ENCODE assay signal across 8 mouse cellular contexts in the genomic region with DNA sequence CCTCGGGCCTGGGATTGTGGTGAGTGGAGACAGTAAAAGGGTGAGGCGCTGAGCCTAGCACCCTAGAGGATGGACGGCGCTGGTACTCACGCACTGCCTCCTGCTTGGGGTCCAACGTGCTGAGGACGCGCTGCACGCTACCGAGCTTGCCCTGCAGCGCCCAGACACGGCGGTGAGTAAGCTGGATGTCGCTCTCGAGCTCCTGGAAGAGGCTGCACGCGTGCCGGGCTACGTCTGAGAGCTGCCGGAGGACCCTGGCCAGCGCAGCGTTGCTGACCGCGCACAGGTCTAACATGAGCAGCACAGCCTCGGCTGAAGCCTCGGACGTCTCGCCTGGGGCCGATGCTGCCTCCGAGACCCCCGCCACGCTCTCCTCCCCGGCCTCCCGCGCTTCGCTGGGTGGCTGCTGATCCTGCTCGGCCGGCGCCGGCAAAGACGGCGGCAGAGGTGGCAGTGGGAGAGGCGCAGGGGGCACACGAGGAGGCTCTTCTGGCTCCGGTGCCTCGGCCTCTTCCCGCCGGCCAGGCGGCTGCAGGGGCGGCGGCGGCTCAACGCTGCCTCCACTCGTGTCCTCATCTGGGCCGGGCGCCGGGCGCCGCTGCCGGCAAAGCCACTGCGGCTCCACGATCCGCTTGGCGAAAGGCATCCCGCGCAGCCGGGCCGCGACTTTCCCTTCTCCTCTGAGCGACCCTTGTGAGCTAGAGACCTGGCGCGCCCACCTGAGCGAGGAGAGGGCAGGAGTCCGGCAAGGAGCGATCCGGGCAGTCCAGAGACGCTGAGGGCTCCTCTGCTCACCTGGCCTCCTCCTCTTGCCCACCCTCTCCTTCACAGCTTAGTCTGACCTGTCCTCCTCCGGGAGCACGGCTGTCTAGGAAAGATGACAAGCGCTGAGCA. TPM values are rescaled to one million over a fixed set of nuclear protein-coding genes. Genes with fewer than 3 reads are reported as not detected.
DNase-seq lines count a peak whose midpoint lies in the region; ATAC-seq and TF ChIP-seq lines count a peak whose summit lies in the region.

No protein-coding gene starts in this region.

- no peak overlapping the region for H3K27ac ChIP-seq in heart, embryonic 13.5 days (replicated peaks)
- H3K27ac ChIP-seq in lung, postnatal 0 days (ENCODE audit: low read length), result no peak overlapping the region

- peak overlapping the region; percentile 82 for H3K4me2 ChIP-seq in heart, embryonic 13.5 days
- peak overlapping the region; percentile 68 for H3K4me2 ChIP-seq in lung, postnatal 0 days (replicated peaks; ENCODE audit: low read depth, low read length)

- H3K4me1 ChIP-seq in megakaryocyte, embryonic 14.5 days, result peaks cover 12% of the 10 kb centered on the region; the same call in 1 of the 2 replicates
- H3K4me1 ChIP-seq in heart, embryonic 13.5 days, result peaks cover 10% of the 10 kb centered on the region; the same call in 1 of the 2 replicates
- H3K4me1 ChIP-seq in lung, postnatal 0 days (ENCODE audit: insufficient read depth, low read depth, low read length), result no peaks in the 10 kb centered on the region

- DNase-seq in embryo, embryonic 10.5 days (ENCODE audit: low spot score), result peak; percentile 50
- DNase-seq in kidney, postnatal 14 days, result peak; percentile 41
- DNase-seq in lung, postnatal 0 days (ENCODE audit: low spot score), result peak; percentile 11
- peak; percentile 58 for DNase-seq in retina, postnatal 1 day
- DNase-seq in thymus, postnatal 36 days, result no peak

- peaks cover 51% of the 10 kb centered on the region for H3K27me3 ChIP-seq in megakaryocyte, embryonic 14.5 days (replicated peaks)
- H3K27me3 ChIP-seq in heart, embryonic 13.5 days (replicated peaks), result peaks cover 34% of the 10 kb centered on the region
- no peaks in the 10 kb centered on the region for H3K27me3 ChIP-seq in lung, postnatal 0 days (replicated peaks; ENCODE audit: insufficient read depth, low read length)

- no peaks in the 10 kb centered on the region for H3K36me3 ChIP-seq in megakaryocyte, embryonic 14.5 days (replicated peaks; ENCODE audit: low read length)
- H3K36me3 ChIP-seq in heart, embryonic 13.5 days, result no peaks in the 10 kb centered on the region
- H3K36me3 ChIP-seq in lung, postnatal 0 days (ENCODE audit: insufficient read depth, low read length), result no peaks in the 10 kb centered on the region

- TF ChIP-seq EP300 in lung, postnatal 0 days (IDR thresholded peaks at IDR 0.05), result no peak

- 8% methylated on average over 76 of the region's 80 CpGs for WGBS in heart, embryonic 13.5 days
- WGBS in lung, postnatal 0 days, result 15% methylated on average over 27 of the region's 80 CpGs

- H3K4me3 ChIP-seq in megakaryocyte, embryonic 14.5 days (replicated peaks), result peak overlapping the region; percentile 87
- H3K4me3 ChIP-seq in heart, embryonic 13.5 days, result peak overlapping the region; percentile 64
- H3K4me3 ChIP-seq in lung, postnatal 0 days (ENCODE audit: low read depth, low read length), result peak overlapping the region; percentile 49

- peaks cover 20% of the 10 kb centered on the region for H3K9me3 ChIP-seq in megakaryocyte, embryonic 14.5 days
- no peaks in the 10 kb centered on the region for H3K9me3 ChIP-seq in heart, embryonic 13.5 days
- H3K9me3 ChIP-seq in lung, postnatal 0 days (ENCODE audit: low read length), result no peaks in the 10 kb centered on the region

- no peak for TF ChIP-seq CTCF in lung, postnatal 0 days (IDR thresholded peaks at IDR 0.05)

- ATAC-seq in megakaryocyte, adult 5-6 weeks (ENCODE audit: poor library complexity, severe bottlenecking), result no peak
- ATAC-seq in heart, embryonic 13.5 days (ENCODE audit: extremely low read depth, insufficient number of reproducible peaks, low FRiP score, low TSS enrichment), result no peak
- ATAC-seq in lung, postnatal 0 days, result peak; percentile 33

- H3K9ac ChIP-seq in heart, embryonic 13.5 days, result peak overlapping the region; percentile 81
- H3K9ac ChIP-seq in lung, postnatal 0 days (replicated peaks; ENCODE audit: low read depth), result no peak overlapping the region

RNA-seq across cellular contexts. Expression of a gene that starts 0.5 kb away (rescaled TPM):
- not detected in 2 replicates for polyA plus RNA-seq in megakaryocyte, embryonic 14.5 days (2012; ENCODE audit: insufficient read depth, low replicate concordance)
- not detected in 2 replicates for total RNA-seq in megakaryocyte, adult 5-6 weeks (2015)
- 0.04 TPM in 1 of 2 replicates, not detected in the other for total RNA-seq in megakaryocyte, adult 5-6 weeks (2017)
- polyA plus RNA-seq in heart, embryonic 13.5 days (2015; fragmentation: Nextera tagmentation; extraction: Ambion mirVana), result 0.79 and 0.95 TPM in 2 replicates
- 0.49 and 0.81 TPM in 2 replicates for polyA plus RNA-seq in lung, postnatal 0 days (2015; fragmentation: Nextera tagmentation; extraction: Ambion mirVana)

Comparison
In these comparisons a context has a peak if more than half of its experiments do, and no peak if none do; other contexts are left out.
1. DNase-seq: peak in embryo, embryonic 10.5 days (single experiment), kidney, postnatal 14 days (single experiment), lung, postnatal 0 days (single experiment) and retina, postnatal 1 day (single experiment); none in thymus, postnatal 36 days (0 of 2).
2. Peak in every context shown above with its lines, with median percentiles within 50 percentile points of each other: H3K4me3 ChIP-seq.